Mouse (Mus musculus) limb, embryonic 12.5 days (tissue): ENCODE results near the gene Atg7. TPM values are rescaled to one million over a fixed set of nuclear protein-coding genes. Genes with fewer than 3 reads are reported as not detected.
A peak's percentile ranks its signal among the peaks of the same experiment; 100 is the strongest.

Experiments
- ATAC-seq: fragments of 200-750 bp; cut with Nextera tagmentation; 2 replicates; pipeline ENCODE4 v1.8.0; 2017; ENCODE audit warnings: low read depth, moderate TSS enrichment; ENCODE audit not compliant: insufficient number of reproducible peaks, insufficient read depth, low FRiP score, low TSS enrichment
- H3K27ac ChIP-seq: fragments of 300-500 bp; sonication (generic); 2 replicates; pipeline ENCODE4 v1.5.1; 2016; ENCODE audit warnings: mild to moderate bottlenecking, moderate library complexity
- H3K27me3 ChIP-seq: fragments of 300-500 bp; sonication (generic); 2 replicates; pipeline ENCODE4 v1.6.1; 2016; ENCODE audit warnings: mild to moderate bottlenecking, moderate library complexity
- H3K36me3 ChIP-seq: fragments of 300-500 bp; sonication (generic); 2 replicates; pipeline ENCODE4 v1.6.1; 2016; ENCODE audit warnings: mild to moderate bottlenecking, moderate library complexity
- H3K4me1 ChIP-seq: fragments of 300-500 bp; sonication (generic); replicated peaks from 2 replicates; pipeline ENCODE4 v1.6.1; 2016
- H3K4me2 ChIP-seq: fragments of 300-500 bp; sonication (generic); 2 replicates; pipeline ENCODE4 v1.6.1; 2016; ENCODE audit warnings: mild to moderate bottlenecking, moderate library complexity
- H3K4me3 ChIP-seq: fragments of 300-500 bp; sonication (generic); replicated peaks from 2 replicates; pipeline ENCODE4 v1.5.1; 2016; ENCODE audit warnings: mild to moderate bottlenecking
- H3K9ac ChIP-seq: fragments of 300-500 bp; sonication (generic); replicated peaks from 2 replicates; pipeline ENCODE4 v1.6.1; 2016; ENCODE audit warnings: mild to moderate bottlenecking, moderate library complexity
- H3K9me3 ChIP-seq: fragments of 300-500 bp; sonication (generic); 2 replicates; pipeline ENCODE4 v1.6.1; 2016; ENCODE audit warnings: mild to moderate bottlenecking, moderate library complexity
- WGBS: fragments of 180-500 bp; shearing (Covaris S2); methylation state at CpG from one replicate; pipeline ENCODE4 v1.1.7; 2016; 5-methylcytosine and 5-hydroxymethylcytosine counted together
- polyA plus RNA-seq: library from polyadenylated mRNA; unstranded; fragments of >200 nt; fragmentation: Nextera tagmentation; extraction: Ambion mirVana; gene quantifications from 2 replicates; pipeline ENCODE4 v1.2.1, GENCODE M21; 2016

Atg7 gene
- polyA plus RNA-seq, 1 experiment from 2014 or later = 17.1 TPM

DNA sequence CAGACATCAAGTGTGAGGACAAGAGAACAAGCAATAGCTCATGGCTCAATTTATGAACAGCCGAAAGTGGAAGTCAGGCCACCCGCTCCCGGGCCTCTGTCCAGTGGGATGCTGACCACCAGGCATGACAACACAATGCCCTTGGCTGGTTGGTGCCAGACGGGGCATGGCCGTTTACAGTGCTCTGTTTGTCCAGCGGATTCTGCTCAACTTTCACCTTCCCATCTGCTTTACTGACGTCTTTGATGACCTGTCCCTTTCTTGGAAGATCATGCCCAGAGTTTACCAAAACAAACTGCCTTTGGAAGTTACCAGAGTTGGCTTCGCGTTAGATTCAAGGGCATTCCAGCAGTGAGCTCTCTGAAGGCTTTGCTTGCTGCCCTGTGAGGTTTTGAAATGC is 93.5 kb downstream of the Atg7 start:
- no peak overlapping the region for H3K9ac ChIP-seq
- 0 out of 2 replicates have a peak, but pooled peaks cover 8% of the 10 kb centered on the region for H3K27me3 ChIP-seq
- no peak overlapping the region for H3K27ac ChIP-seq
- 88% methylated on average over 9 of the region's 9 CpGs for WGBS
- peaks cover 14% of the 10 kb centered on the region for H3K36me3 ChIP-seq
- no peak for ATAC-seq
- no peak overlapping the region for H3K4me2 ChIP-seq
- H3K9me3 ChIP-seq = peaks cover under 1% of the 10 kb centered on the region; the same call in 1 of the 2 replicates
- H3K4me3 ChIP-seq = no peak overlapping the region
- peaks cover 22% of the 10 kb centered on the region; the same call in 1 of the 2 replicates for H3K4me1 ChIP-seq

DNA sequence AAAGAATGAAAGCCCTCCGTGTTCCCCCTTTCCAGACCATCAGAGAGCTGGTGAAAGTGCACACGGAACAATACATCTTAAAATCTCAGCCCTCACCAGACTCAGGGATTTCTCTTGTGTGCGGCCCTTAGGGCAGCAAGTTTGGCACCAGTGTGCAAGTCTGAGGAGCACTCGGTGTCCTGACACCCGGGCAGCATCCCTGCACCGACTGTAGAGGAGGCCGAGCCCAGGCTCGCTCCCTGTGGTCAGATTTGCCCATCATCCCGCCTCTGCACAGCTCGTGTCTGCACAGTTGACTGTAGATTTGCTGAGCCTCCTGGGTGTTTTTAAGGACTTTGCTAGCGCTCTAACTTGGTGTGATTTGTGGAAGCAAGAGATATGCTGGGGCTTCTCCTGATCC is 94.3 kb downstream of the Atg7 start:
- Histone ChIP-seq H3K9ac (no peak overlapping the region), H3K4me2 (no peak overlapping the region), H3K27ac (no peak overlapping the region), H3K27me3 (0 out of 2 replicates have a peak, but pooled peaks cover 8% of the 10 kb centered on the region), H3K4me1 (peaks cover 22% of the 10 kb centered on the region; the same call in 1 of the 2 replicates), H3K9me3 (peaks cover 7% of the 10 kb centered on the region; the same call in 1 of the 2 replicates), H3K36me3 (peaks cover 20% of the 10 kb centered on the region), H3K4me3 (no peak overlapping the region)
- no peak for ATAC-seq
- WGBS = 82% methylated on average over 11 of the region's 11 CpGs

DNA sequence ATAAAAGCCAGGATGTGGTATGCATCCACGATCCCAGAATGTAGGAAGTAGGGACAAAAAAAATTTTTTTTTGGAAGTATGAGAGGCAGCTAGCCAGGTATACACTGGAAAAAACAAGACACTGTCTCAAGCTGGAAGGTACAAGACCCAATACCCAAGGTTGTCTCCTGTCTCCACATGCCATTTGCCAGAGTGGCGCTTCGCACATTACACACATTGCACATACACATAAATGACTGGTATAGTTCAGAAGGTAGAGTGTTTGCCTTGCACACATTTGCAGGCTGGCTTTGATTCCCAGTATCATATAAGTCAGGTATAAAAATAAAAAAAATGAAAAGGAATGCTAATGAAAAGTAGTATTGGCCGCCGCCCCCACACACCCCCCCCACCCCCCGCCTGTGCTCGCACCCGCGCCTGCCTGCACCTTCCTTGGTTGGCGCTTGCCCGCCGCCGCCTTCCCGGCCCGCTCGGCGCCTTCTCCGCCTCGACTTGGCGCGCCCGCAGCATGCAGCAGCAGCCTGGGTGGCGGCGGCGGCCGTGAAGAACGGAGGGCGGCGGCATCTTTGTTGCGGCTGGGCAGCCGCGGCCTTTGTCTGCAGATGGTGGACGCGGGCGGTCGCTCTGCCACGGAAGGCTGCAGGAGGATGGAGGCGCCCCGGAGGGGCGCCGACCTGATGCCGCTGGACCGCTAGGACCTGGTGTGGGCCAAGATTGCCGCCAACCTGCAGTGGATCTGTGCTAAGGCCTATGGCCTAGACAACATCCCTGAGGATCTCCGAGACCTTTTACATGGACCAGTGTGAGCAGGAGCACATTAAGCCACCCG is 95.2 kb downstream of the Atg7 start:
- Histone ChIP-seq H3K27me3 (0 out of 2 replicates have a peak, but pooled peaks cover 8% of the 10 kb centered on the region), H3K4me1 (peaks cover 22% of the 10 kb centered on the region; the same call in 1 of the 2 replicates), H3K27ac (no peak overlapping the region), H3K4me2 (peak overlapping the region; percentile 70), H3K9ac (peak overlapping the region; percentile 70), H3K9me3 (peaks cover 10% of the 10 kb centered on the region; the same call in 1 of the 2 replicates), H3K4me3 (peak overlapping the region; percentile 38), H3K36me3 (peaks cover 20% of the 10 kb centered on the region)
- WGBS = 11% methylated on average over 46 of the region's 46 CpGs
- 0 out of 2 replicates have a peak, but pooled peaks have one; percentile 26 for ATAC-seq

DNA sequence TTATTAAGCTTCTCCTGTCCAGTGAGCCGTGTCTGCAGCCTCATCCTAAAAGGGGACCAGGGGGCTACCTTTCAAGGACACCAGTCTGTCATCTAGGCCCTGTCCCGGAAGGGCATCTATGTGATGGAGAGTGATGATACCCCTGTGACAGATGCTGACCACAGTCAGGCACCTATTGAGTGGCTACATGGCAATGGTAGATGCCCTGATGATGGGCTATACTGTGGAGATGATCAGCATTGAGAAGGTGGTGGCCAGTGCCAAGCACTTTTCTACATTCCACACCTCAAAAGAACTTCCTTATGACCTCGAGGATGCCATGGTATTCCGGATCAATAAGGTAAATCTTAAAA is 95.8 kb downstream of the Atg7 start:
- H3K27me3 ChIP-seq = 0 out of 2 replicates have a peak, but pooled peaks cover 8% of the 10 kb centered on the region
- no peak for ATAC-seq
- H3K4me1 ChIP-seq = peaks cover 17% of the 10 kb centered on the region; the same call in 1 of the 2 replicates
- peak overlapping the region; percentile 38 for H3K4me3 ChIP-seq
- H3K4me2 ChIP-seq = peak overlapping the region; percentile 70
- H3K9ac ChIP-seq = peak overlapping the region; percentile 70
- WGBS = 84% methylated on average over 4 of the region's 4 CpGs
- H3K27ac ChIP-seq = no peak overlapping the region
- H3K9me3 ChIP-seq = peaks cover 10% of the 10 kb centered on the region; the same call in 1 of the 2 replicates
- H3K36me3 ChIP-seq = peaks cover 20% of the 10 kb centered on the region

DNA sequence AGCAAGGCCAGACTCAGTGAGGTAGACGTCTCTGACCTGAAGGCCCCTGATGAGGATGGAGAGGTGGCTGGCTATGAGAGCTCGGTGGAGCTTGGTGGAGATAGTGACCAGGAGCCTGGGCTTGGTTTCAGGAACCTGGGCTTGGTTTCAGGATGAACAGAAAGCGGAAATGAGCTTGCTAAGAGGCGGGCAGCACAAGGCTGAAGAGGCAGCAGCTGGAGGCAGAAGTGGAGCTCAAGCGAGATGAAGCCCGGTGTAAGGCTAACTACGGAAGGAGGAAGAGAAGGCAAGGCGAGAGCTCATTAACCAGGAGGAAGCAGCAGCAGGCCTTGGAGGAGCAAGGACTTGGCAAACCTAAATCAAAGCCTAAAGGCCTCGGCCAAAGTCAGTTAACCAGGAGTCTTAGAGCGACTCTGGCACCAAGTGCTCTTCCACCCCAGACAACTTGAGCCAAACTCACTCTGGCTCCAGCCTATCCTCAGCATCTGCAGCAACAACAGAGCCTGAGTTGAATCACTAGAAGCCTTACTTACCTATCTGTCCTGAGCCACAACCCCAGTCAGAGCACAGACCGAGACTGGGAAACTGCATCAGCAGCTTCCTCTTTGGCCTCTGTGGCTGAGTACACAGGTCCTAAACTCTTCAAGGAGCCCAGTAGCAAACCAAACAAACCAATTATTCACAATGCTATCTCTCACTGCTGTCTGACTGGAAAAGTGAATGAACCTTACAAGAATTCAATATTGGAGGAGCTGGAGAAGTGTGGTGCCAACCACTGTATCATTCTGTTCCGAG is 99.5 kb downstream of the Atg7 start:
- no peak for ATAC-seq
- Histone ChIP-seq H3K4me2 (no peak overlapping the region), H3K27me3 (0 out of 2 replicates have a peak, but pooled peaks cover 4% of the 10 kb centered on the region), H3K9me3 (0 out of 2 replicates have a peak, but pooled peaks cover 10% of the 10 kb centered on the region), H3K4me1 (peaks cover 15% of the 10 kb centered on the region; the same call in 1 of the 2 replicates), H3K9ac (no peak overlapping the region), H3K27ac (no peak overlapping the region), H3K4me3 (no peak overlapping the region), H3K36me3 (peaks cover 20% of the 10 kb centered on the region)
- 92% methylated on average over 12 of the region's 12 CpGs for WGBS

DNA sequence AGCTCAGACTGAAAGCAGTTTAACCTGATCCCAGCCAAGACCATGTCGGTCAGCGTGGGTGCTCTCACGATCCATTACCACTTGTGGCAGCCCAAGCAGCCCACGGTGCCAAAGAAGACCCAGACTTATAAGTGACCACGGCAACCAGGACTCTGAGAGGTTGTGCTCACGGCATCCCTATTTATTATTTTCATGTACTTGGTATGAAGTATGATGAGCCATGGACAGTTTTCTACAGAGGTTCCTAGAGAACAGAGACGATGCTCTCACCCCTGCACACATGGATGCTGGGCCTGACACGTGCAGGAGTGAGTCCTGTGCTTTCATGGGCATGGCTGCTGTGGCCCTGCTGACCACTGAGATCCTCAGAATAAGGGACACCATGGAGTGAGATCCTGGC is 100.2 kb downstream of the Atg7 start:
- Histone ChIP-seq H3K27ac (no peak overlapping the region), H3K9ac (no peak overlapping the region), H3K36me3 (peaks cover 20% of the 10 kb centered on the region), H3K4me3 (no peak overlapping the region), H3K9me3 (0 out of 2 replicates have a peak, but pooled peaks cover 10% of the 10 kb centered on the region), H3K27me3 (0 out of 2 replicates have a peak, but pooled peaks cover 4% of the 10 kb centered on the region), H3K4me2 (no peak overlapping the region), H3K4me1 (peaks cover 10% of the 10 kb centered on the region; the same call in 1 of the 2 replicates)
- 93% methylated on average over 8 of the region's 8 CpGs for WGBS
- no peak for ATAC-seq

DNA sequence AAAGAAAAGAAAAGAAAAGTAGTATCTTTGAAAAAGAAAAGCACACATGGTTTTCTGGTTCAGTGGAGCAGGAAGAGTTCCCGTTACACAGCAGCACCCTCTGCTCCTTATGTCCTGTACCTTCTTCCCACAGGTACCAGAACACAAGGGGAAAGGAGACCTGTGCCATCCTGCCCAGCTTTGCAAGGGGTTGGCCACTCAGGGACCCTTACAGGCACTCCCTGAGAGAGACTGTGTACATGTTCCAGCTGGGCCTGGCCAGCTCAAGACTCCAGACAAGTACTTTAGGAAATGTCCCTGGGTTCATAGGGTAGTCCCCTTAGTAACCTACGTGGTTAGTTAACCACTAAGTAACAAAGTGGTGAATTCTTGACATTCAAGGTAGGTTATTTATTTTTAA is 100.9 kb downstream of the Atg7 start:
- Histone ChIP-seq H3K4me2 (no peak overlapping the region), H3K9ac (no peak overlapping the region), H3K9me3 (0 out of 2 replicates have a peak, but pooled peaks cover 10% of the 10 kb centered on the region), H3K4me3 (no peak overlapping the region), H3K27ac (no peak overlapping the region), H3K27me3 (no peaks in the 10 kb centered on the region), H3K36me3 (peaks cover 20% of the 10 kb centered on the region), H3K4me1 (0 out of 2 replicates have a peak, but pooled peaks cover 3% of the 10 kb centered on the region)
- no peak for ATAC-seq
- 94% methylated on average over 2 of the region's 2 CpGs for WGBS

DNA sequence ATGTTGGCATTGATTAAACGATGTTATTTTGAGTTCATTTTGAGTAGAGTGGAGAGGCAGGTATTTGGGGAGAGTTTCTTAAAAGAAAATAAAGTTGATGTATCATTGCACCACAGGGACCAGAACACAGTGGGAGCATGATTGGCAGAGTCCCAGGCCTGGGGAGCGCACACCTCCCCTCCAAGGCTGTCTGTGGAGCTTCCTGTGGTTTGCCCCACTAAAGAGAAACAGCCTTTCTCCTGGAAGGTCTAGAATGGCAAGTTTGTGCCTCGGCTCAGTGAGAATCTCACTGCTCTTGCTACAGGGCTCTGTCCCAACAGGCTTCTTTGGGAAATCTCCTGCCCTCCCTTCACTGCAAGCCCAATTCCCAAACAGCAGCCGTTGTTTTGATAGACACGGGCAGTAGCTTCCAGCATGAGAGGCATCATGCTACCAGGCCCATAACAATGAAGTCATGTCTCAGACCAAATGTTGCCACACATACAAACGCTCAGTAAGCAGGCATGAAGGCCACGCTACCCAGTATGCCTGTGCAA is 103.6 kb downstream of the Atg7 start:
- 82% methylated on average over 7 of the region's 7 CpGs for WGBS
- Histone ChIP-seq H3K36me3 (peaks cover 5% of the 10 kb centered on the region), H3K9ac (no peak overlapping the region), H3K4me3 (no peak overlapping the region), H3K4me1 (0 out of 2 replicates have a peak, but pooled peaks cover 3% of the 10 kb centered on the region), H3K27ac (no peak overlapping the region), H3K9me3 (0 out of 2 replicates have a peak, but pooled peaks cover 7% of the 10 kb centered on the region), H3K4me2 (no peak overlapping the region), H3K27me3 (no peaks in the 10 kb centered on the region)
- no peak for ATAC-seq

DNA sequence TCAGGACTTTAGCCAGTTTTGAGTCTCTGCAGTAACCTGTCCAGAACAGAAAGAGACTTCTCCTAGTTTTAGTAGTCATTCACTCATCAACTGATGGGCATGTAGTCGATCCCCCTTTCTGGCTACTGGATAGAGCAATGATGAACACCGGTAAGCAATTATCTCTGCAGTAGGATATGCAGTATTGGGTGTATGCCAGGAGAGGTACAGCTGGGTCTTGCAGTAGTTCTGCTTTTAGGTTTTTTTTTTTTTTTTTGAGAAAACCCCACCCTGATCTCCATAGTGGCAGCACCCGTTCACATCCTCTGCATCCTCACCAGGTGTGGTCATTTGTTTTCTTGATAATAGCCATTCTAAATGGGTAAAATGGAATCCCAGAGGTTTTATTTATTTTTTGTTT is 105.5 kb downstream of the Atg7 start:
- no peaks in the 10 kb centered on the region for H3K27me3 ChIP-seq
- 0 out of 2 replicates have a peak, but pooled peaks cover 3% of the 10 kb centered on the region for H3K4me1 ChIP-seq
- no peak overlapping the region for H3K4me2 ChIP-seq
- H3K4me3 ChIP-seq = no peak overlapping the region
- H3K9me3 ChIP-seq = no peaks in the 10 kb centered on the region
- ATAC-seq = no peak
- no peaks in the 10 kb centered on the region for H3K36me3 ChIP-seq
- H3K9ac ChIP-seq = no peak overlapping the region
- WGBS = 90% methylated on average over 3 of the region's 3 CpGs
- H3K27ac ChIP-seq = no peak overlapping the region

DNA sequence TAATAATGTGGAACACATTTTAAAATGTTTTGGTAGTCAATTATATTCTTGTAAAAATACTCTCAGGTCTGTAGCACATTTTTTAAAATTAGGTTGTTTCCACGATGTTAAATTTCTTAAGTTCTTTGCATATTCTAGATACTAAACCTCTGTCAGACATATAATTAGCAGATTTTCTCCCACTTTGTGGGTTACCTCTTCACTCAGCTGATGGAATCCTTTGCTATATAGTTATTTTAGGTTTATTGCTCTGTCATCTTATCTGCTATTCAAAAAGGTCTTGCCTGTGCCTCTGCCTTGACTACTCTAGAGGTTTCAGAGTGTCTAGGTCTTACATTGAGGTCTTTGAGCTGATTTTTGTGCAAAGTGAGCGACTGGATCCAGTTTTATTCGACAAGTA is 106.0 kb downstream of the Atg7 start:
- H3K4me1 ChIP-seq = 0 out of 2 replicates have a peak, but pooled peaks cover 3% of the 10 kb centered on the region
- no peak for ATAC-seq
- no peaks in the 10 kb centered on the region for H3K27me3 ChIP-seq
- H3K9me3 ChIP-seq = no peaks in the 10 kb centered on the region
- H3K4me2 ChIP-seq = no peak overlapping the region
- WGBS = 92% methylated on average over 3 of the region's 3 CpGs
- H3K27ac ChIP-seq = no peak overlapping the region
- no peak overlapping the region for H3K9ac ChIP-seq
- no peak overlapping the region for H3K4me3 ChIP-seq
- no peaks in the 10 kb centered on the region for H3K36me3 ChIP-seq
